Mouse (Mus musculus): ENCODE data around the gene Ms4a13. TPM values are rescaled to one million over a fixed set of nuclear protein-coding genes. Genes with fewer than 3 reads are reported as not detected.

The Ms4a13 gene
- not detected in 2 replicates for polyA plus RNA-seq (2015; fragmentation: Nextera tagmentation; extraction: Ambion mirVana)

DNA sequence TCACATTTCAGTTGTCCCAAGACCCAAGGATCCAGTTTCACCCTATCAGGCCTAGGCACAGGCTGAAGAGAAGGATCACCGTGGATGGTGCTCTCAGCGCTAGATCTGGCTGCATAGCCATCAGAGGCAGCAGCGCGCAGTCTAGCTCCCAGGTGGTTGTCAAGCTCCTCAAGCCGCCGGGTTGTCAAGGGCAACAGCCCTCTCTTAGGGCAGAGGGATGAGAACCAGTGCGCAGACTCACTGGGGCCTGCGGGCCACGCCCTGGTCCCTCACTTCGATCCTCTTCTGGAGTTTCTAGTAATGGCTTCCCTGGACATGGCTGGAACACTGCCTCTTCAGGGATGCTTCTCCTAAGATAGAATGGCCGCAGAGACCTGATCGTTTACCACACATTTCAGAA, at the start of gene Ms4a13:
Gene Ms4a13 (minus strand): TSS at position 192 of the 400 bp plus-strand sequence.

DNA sequence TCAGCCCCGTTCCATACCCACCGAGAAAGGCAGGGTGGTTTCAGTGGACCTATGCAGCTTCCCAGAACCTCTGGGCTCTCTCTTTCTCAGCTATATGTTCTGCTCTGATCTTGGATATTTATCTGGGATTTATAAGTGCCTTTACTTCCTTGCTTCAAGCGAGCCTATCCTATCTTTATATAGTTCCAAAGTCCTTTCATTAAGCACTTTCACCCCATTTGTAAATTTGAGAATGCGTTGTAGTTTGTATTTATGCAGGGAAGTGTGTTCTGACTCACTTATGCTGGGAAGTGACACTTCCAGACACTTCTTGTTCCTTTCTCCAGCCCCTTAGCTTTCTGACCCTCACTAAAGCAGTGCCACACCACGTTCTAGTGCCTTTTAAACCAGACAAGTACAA, 35.8 kb upstream of the Ms4a13 start, which contains the start of gene Ms4a12:
Gene Ms4a12 (minus strand): TSS at position 101 of the 400 bp plus-strand sequence.

DNA sequence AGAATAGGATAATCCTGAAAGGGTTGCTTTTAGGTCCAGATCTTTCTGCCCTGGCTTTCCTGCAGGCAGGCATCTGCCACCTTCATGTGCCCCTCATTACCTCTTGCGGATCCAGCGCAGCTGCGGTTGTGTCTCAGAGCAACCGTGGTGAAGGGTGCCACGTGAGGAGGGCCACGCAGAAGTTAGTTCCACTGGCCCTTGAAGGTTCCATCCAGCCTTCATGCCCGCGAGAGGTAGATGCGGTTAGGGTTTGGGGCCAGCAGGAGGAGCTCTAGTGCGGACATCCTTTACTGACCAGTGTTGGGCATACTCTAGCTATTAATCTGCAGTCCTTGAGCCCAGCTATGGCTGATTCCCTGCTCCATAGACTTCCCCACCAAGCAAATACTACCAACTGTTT, 31.4 kb downstream of the Ms4a13 start, which contains the start of gene 1700025F22Rik:
Gene 1700025F22Rik (minus strand): TSS at position 149 of the 400 bp plus-strand sequence.

DNA sequence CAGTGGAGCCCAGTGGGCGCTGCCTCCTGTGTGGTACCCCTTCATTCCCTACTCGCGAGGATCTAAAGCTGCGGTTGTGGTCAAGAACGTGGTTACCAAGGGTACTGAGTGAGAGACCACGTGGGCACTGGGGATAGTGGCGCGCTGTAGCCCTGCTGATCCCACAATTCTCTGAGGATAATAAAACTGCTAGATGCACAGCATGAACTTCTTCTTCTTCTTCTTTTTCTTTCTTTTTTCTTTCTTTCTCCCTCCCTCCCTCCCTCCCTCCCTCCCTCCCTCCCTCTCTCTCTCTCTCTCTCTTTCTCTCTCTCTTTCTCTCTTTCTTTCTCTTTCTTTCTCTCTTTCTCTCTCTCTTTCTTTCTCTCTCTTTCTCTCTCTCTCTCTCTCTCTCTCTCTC, 65.8 kb downstream of the Ms4a13 start, which contains the start of gene 1700017D01Rik:
Gene 1700017D01Rik (minus strand): TSS at position 101 of the 400 bp plus-strand sequence.

Other genes starting within 250 kb of the Ms4a13 start
- gene Ccdc86, start 247.5 kb downstream of the Ms4a13 start, polyA plus RNA-seq (2015; fragmentation: Nextera tagmentation; extraction: Ambion mirVana), result 10.8 and 19.5 TPM in 2 replicates
- 21.2 and 34.7 TPM in 2 replicates for gene Ms4a10, start 222.1 kb downstream of the Ms4a13 start, polyA plus RNA-seq (2015; fragmentation: Nextera tagmentation; extraction: Ambion mirVana)
- 0.06 and 0.37 TPM in 2 replicates for gene Ms4a15, start 203.5 kb downstream of the Ms4a13 start, polyA plus RNA-seq (2015; fragmentation: Nextera tagmentation; extraction: Ambion mirVana)
- gene Ms4a18, start 178.7 kb downstream of the Ms4a13 start, polyA plus RNA-seq (2015; fragmentation: Nextera tagmentation; extraction: Ambion mirVana), result not detected in 2 replicates
- gene Ms4a8a, start 115.6 kb downstream of the Ms4a13 start, polyA plus RNA-seq (2015; fragmentation: Nextera tagmentation; extraction: Ambion mirVana), result 0.23 and 0.50 TPM in 2 replicates
- gene 1700017D01Rik, start 65.9 kb downstream of the Ms4a13 start, polyA plus RNA-seq (2015; fragmentation: Nextera tagmentation; extraction: Ambion mirVana), result not detected in 2 replicates
- not detected in 2 replicates for gene 1700025F22Rik, start 31.4 kb downstream of the Ms4a13 start, polyA plus RNA-seq (2015; fragmentation: Nextera tagmentation; extraction: Ambion mirVana)
- gene Ms4a12, start 35.7 kb upstream of the Ms4a13 start, polyA plus RNA-seq (2015; fragmentation: Nextera tagmentation; extraction: Ambion mirVana), result not detected in 2 replicates
- gene Ms4a1, start 69.5 kb upstream of the Ms4a13 start, polyA plus RNA-seq (2015; fragmentation: Nextera tagmentation; extraction: Ambion mirVana), result 0.60 and 1.1 TPM in 2 replicates
- gene Ms4a5, start 87.1 kb upstream of the Ms4a13 start, polyA plus RNA-seq (2015; fragmentation: Nextera tagmentation; extraction: Ambion mirVana), result not detected in 2 replicates
- gene Ms4a14, start 117.7 kb upstream of the Ms4a13 start, polyA plus RNA-seq (2015; fragmentation: Nextera tagmentation; extraction: Ambion mirVana), result 0.05 and 0.15 TPM in 2 replicates
- gene Ms4a7, start 139.4 kb upstream of the Ms4a13 start, polyA plus RNA-seq (2015; fragmentation: Nextera tagmentation; extraction: Ambion mirVana), result 23.8 and 28.7 TPM in 2 replicates
- gene Ms4a4a, start 178.8 kb upstream of the Ms4a13 start, polyA plus RNA-seq (2015; fragmentation: Nextera tagmentation; extraction: Ambion mirVana), result 13.8 and 15.1 TPM in 2 replicates
- 1.6 and 3.9 TPM in 2 replicates for gene Ms4a4c, start 208.0 kb upstream of the Ms4a13 start, polyA plus RNA-seq (2015; fragmentation: Nextera tagmentation; extraction: Ambion mirVana)
- 1.4 and 1.5 TPM in 2 replicates for gene Ms4a4b, start 246.8 kb upstream of the Ms4a13 start, polyA plus RNA-seq (2015; fragmentation: Nextera tagmentation; extraction: Ambion mirVana)